Mouse (Mus musculus) liver, embryonic 14.5 days (tissue): ENCODE results near the gene Jdp2.

Experiments used
- CTCF ChIP-seq: IDR thresholded peaks from 2 replicates; pipeline ENCODE4 v1.5.1; 2016; ENCODE audit warnings: antibody characterized with exemption, low read depth, control low read depth
- EP300 ChIP-seq: IDR thresholded peaks from 2 replicates; pipeline ENCODE4 v1.6.1; 2016; ENCODE audit warnings: antibody characterized with exemption, low read depth

DNA sequence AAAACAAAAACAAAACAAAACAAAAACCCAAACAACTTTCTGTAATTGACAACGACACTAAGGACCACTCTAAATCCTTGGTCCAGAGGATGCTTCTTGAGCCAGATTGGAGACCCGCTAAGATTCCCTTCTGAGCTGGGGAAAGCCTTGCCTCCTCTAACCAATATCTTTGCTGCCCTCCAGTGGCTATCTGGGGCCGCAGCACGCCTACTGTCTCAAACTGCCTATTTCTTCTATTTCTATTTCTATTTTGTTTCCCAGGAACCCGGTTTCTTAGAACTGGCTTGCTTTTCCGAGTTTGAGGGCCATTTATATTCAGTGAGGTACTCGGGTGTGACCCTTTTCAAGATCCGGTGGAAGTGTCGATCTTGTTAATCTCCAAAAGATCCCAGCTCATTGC is 64.1 kb downstream of the Jdp2 start:
- TF ChIP-seq CTCF (peak; percentile 67), EP300 (no peak)
